Mouse (Mus musculus) liver, embryonic 12.5 days (tissue): ENCODE results near the gene Ranbp17. TPM values are rescaled to one million over a fixed set of nuclear protein-coding genes. Genes with fewer than 3 reads are reported as not detected.

Experiments
- ATAC-seq: fragments of 200-750 bp; cut with Nextera tagmentation; 2 replicates; pipeline ENCODE4 v1.8.0; 2017; ENCODE audit warnings: moderate number of reproducible peaks, mild to moderate bottlenecking, moderate library complexity
- H3K27ac ChIP-seq: fragments of 300-500 bp; sonication (generic); 2 replicates; pipeline ENCODE4 v1.5.1; 2016; ENCODE audit warnings: mild to moderate bottlenecking
- H3K27me3 ChIP-seq: fragments of 300-500 bp; sonication (generic); replicated peaks from 2 replicates; pipeline ENCODE4 v1.6.1; 2016; ENCODE audit warnings: mild to moderate bottlenecking, moderate library complexity
- H3K36me3 ChIP-seq: fragments of 300-500 bp; sonication (generic); 2 replicates; pipeline ENCODE4 v1.6.1; 2016; ENCODE audit warnings: mild to moderate bottlenecking, moderate library complexity
- H3K4me1 ChIP-seq: fragments of 300-500 bp; sonication (generic); 2 replicates; pipeline ENCODE4 v1.6.1; 2016
- H3K4me2 ChIP-seq: fragments of 300-500 bp; sonication (generic); 2 replicates; pipeline ENCODE4 v1.6.1; 2016; ENCODE audit warnings: mild to moderate bottlenecking, moderate library complexity
- H3K4me3 ChIP-seq: fragments of 300-500 bp; sonication (generic); 2 replicates; pipeline ENCODE4 v1.5.1; 2016; ENCODE audit warnings: mild to moderate bottlenecking, moderate library complexity
- H3K9ac ChIP-seq: fragments of 300-500 bp; sonication (generic); 2 replicates; pipeline ENCODE4 v1.6.1; 2016; ENCODE audit warnings: mild to moderate bottlenecking, moderate library complexity
- H3K9me3 ChIP-seq: fragments of 300-500 bp; sonication (generic); replicated peaks from 2 replicates; pipeline ENCODE4 v1.6.1; 2016; ENCODE audit warnings: mild to moderate bottlenecking, moderate library complexity
- WGBS: fragments of 180-500 bp; shearing (Covaris S2); methylation state at CpG from one replicate; pipeline ENCODE4 v1.1.7; 2016; ENCODE audit not compliant: insufficient replicate concordance; 5-methylcytosine and 5-hydroxymethylcytosine counted together
- polyA plus RNA-seq: library from polyadenylated mRNA; unstranded; fragments of >200 nt; fragmentation: Nextera tagmentation; extraction: Ambion mirVana; gene quantifications from 2 replicates; pipeline ENCODE4 v1.2.1, GENCODE M21; 2016

Ranbp17 gene
- polyA plus RNA-seq, 1 experiment from 2014 or later, result 4.1 TPM

- WGBS, result 3% methylated on average over 45 of the region's 45 CpGs
- H3K9me3 ChIP-seq, result no peaks in the 10 kb centered on the region
- no peaks in the 10 kb centered on the region for H3K36me3 ChIP-seq
- peaks cover 23% of the 10 kb centered on the region for H3K4me1 ChIP-seq
- no peak for ATAC-seq
- H3K9ac ChIP-seq, result no peak overlapping the region
- peak overlapping the region; percentile 24; the same call in 1 of the 2 replicates for H3K4me3 ChIP-seq
- no peak overlapping the region for H3K27ac ChIP-seq
- H3K27me3 ChIP-seq, result peaks cover 100% of the 10 kb centered on the region
- H3K4me2 ChIP-seq, result peak overlapping the region; percentile 47
These were observed 313.4 kb downstream of the Ranbp17 start for GRCm38 (mm10) chr11:33199906-33200763.

- no peaks in the 10 kb centered on the region for H3K9me3 ChIP-seq
- no peak for ATAC-seq
These were observed 314.4 kb downstream of the Ranbp17 start for GRCm38 (mm10) chr11:33199117-33199514.

GRCm38 (mm10) chr11:33198351-33199116 is 315.0 kb downstream of the Ranbp17 start:
- H3K9me3 ChIP-seq, result no peaks in the 10 kb centered on the region
- H3K9ac ChIP-seq, result no peak overlapping the region
- no peak overlapping the region for H3K27ac ChIP-seq
- H3K4me1 ChIP-seq, result peaks cover 22% of the 10 kb centered on the region
- H3K4me3 ChIP-seq, result no peak overlapping the region
- WGBS, result 22% methylated on average over 22 of the region's 22 CpGs
- no peaks in the 10 kb centered on the region for H3K36me3 ChIP-seq
- ATAC-seq, result no peak
- no peak overlapping the region for H3K4me2 ChIP-seq
- peaks cover 98% of the 10 kb centered on the region for H3K27me3 ChIP-seq

More at GRCm38 (mm10) chr11:33199117-33199514, 314.4 kb downstream of the Ranbp17 start:
- no peak overlapping the region for H3K27ac ChIP-seq
- H3K36me3 ChIP-seq, result no peaks in the 10 kb centered on the region
- no peak overlapping the region for H3K4me3 ChIP-seq
- no peak overlapping the region for H3K9ac ChIP-seq
- peaks cover 23% of the 10 kb centered on the region for H3K4me1 ChIP-seq
- no peak overlapping the region for H3K4me2 ChIP-seq
- H3K27me3 ChIP-seq, result peaks cover 98% of the 10 kb centered on the region
- WGBS, result 4% methylated on average over 15 of the region's 15 CpGs

- WGBS, result 20% methylated on average over 15 of the region's 15 CpGs
These were observed 315.9 kb downstream of the Ranbp17 start for GRCm38 (mm10) chr11:33197673-33198072.

GRCm38 (mm10) chr11:33197133-33197514 is 316.4 kb downstream of the Ranbp17 start:
- no peak overlapping the region for H3K27ac ChIP-seq
- WGBS, result 27% methylated on average over 13 of the region's 13 CpGs
- H3K27me3 ChIP-seq, result peaks cover 95% of the 10 kb centered on the region
- no peak overlapping the region for H3K4me2 ChIP-seq
- peaks cover 15% of the 10 kb centered on the region for H3K4me1 ChIP-seq
- no peaks in the 10 kb centered on the region for H3K36me3 ChIP-seq
- no peak for ATAC-seq
- no peak overlapping the region for H3K9ac ChIP-seq
- no peaks in the 10 kb centered on the region for H3K9me3 ChIP-seq
- no peak overlapping the region for H3K4me3 ChIP-seq

More at GRCm38 (mm10) chr11:33197673-33198072, 315.9 kb downstream of the Ranbp17 start:
- Histone ChIP-seq H3K4me1 (peaks cover 15% of the 10 kb centered on the region), H3K9me3 (no peaks in the 10 kb centered on the region), H3K4me2 (no peak overlapping the region), H3K27ac (no peak overlapping the region), H3K36me3 (no peaks in the 10 kb centered on the region), H3K27me3 (peaks cover 98% of the 10 kb centered on the region), H3K9ac (no peak overlapping the region), H3K4me3 (no peak overlapping the region)
- no peak for ATAC-seq

DNA sequence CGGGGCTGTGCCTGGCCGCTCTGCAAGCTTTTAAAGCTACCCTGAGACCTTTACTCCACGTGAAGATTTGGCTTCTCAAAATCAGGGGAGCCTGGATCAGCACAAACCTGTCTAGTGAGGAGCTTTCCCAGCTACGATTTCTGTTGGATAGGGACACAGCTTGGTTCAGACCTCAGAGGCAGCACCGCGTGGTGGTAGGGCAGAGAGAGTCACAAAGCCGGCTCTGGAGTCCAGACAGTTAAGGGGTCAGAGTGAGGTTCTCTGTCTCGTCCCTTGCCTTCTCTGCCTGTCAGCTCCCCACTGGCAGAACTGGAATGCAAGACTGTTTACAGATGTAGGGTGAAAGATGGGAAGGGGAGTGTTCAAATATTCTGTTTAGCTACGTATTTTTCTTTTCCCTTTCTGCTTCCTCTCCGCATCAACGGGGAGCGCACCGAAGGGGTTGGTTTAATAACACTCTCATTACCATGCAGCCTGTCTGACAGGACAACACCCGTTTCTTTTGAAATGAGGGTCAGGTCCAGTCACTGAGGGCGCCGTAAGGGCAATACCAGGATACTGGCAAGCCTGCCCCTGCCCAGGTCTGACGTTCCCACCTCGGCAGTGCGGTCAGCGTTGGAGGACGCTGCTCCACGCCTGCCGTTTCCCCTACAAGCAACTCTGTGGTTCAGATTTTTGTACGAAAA is 317.0 kb downstream of the Ranbp17 start:
- H3K9me3 ChIP-seq, result no peaks in the 10 kb centered on the region
- 10% methylated on average over 24 of the region's 24 CpGs for WGBS
- H3K36me3 ChIP-seq, result no peaks in the 10 kb centered on the region
- ATAC-seq, result no peak
- H3K27me3 ChIP-seq, result peaks cover 93% of the 10 kb centered on the region
- no peak overlapping the region for H3K9ac ChIP-seq
- H3K27ac ChIP-seq, result no peak overlapping the region
- H3K4me3 ChIP-seq, result no peak overlapping the region
- H3K4me1 ChIP-seq, result peaks cover 15% of the 10 kb centered on the region
- no peak overlapping the region for H3K4me2 ChIP-seq

DNA sequence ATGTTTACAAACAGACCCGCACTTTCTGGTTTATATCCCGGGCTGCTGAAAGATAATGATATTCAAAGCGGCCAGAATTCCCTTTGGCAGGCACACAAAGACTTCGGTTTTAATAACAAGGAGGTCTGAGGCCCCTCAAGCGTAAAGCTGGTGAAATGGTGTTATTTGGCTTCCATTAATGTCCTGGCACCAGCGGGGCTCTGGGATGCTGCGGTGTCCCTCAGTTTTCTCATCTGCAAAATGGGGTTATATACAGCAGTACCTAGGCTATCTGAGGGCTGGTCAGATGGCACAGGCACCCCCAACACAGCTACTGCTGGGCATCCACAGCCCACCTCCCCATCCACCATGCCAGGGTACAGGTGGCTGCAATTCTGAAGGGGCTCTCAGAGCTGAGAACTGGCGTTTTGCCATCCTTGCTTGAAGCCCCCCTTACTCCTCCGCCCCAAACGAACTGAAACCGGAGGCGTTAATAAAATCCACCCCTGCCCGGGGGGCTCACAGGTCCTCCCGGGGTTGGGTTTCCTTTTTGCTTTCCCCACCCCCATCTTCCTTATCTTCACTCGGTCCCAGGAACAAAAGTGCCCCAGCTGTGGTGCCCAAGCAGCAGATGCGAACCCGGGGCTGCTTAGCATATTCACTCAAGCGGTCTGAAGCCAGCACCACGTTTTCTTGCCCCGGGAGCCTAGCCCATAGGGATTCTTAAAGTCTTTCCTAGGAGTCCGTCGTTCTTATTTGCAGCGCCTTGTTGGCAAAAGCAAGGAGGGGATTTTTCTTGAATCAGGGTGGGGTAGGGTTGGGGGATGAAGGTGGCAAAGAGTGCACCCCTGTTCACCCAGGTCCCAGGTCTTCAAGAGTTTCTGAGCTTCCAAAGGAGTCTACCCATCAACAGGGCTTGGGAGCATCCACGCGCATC is 317.8 kb downstream of the Ranbp17 start:
- no peak for ATAC-seq
- Histone ChIP-seq H3K4me1 (peaks cover 9% of the 10 kb centered on the region), H3K4me2 (no peak overlapping the region), H3K9me3 (no peaks in the 10 kb centered on the region), H3K27me3 (peaks cover 93% of the 10 kb centered on the region), H3K36me3 (no peaks in the 10 kb centered on the region), H3K9ac (no peak overlapping the region), H3K4me3 (no peak overlapping the region), H3K27ac (no peak overlapping the region)
- 7% methylated on average over 25 of the region's 25 CpGs for WGBS

GRCm38 (mm10) chr11:33195061-33195460 is 318.5 kb downstream of the Ranbp17 start:
- no peak for ATAC-seq
- WGBS, result 26% methylated on average over 7 of the region's 7 CpGs

DNA sequence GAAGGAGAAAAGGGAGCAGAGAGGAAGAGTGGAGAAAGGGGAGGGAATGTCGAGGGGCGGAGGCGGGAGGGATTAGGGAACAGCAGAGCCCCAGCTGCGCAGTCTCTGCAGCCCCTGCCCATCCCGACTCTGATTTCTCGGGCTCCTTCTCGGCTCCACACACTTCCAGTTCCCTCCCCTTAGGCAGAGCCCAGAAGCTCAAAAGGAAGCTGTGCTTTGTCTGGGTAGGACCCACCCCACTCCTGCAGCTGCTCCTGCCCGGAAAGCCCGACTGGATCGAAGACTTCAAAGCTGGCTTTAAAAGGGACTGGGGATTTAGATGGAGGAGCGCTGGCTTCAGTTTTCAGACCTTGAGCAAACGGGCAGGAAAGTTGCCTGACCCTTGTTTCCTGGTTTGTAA is 319.9 kb downstream of the Ranbp17 start:
- 7% methylated on average over 12 of the region's 12 CpGs for WGBS
- H3K4me3 ChIP-seq, result no peak overlapping the region
- no peak overlapping the region for H3K9ac ChIP-seq
- no peak overlapping the region for H3K4me2 ChIP-seq
- no peak for ATAC-seq
- peaks cover 80% of the 10 kb centered on the region for H3K27me3 ChIP-seq
- no peaks in the 10 kb centered on the region for H3K9me3 ChIP-seq
- H3K27ac ChIP-seq, result no peak overlapping the region
- no peaks in the 10 kb centered on the region for H3K36me3 ChIP-seq
- H3K4me1 ChIP-seq, result no peaks in the 10 kb centered on the region

More at GRCm38 (mm10) chr11:33195061-33195460, 318.5 kb downstream of the Ranbp17 start:
- H3K9me3 ChIP-seq, result no peaks in the 10 kb centered on the region
- H3K4me1 ChIP-seq, result 0 out of 2 replicates have a peak, but pooled peaks cover 1% of the 10 kb centered on the region
- H3K27ac ChIP-seq, result no peak overlapping the region
- no peak overlapping the region for H3K9ac ChIP-seq
- no peaks in the 10 kb centered on the region for H3K36me3 ChIP-seq
- H3K4me3 ChIP-seq, result no peak overlapping the region
- no peak overlapping the region for H3K4me2 ChIP-seq
- H3K27me3 ChIP-seq, result peaks cover 93% of the 10 kb centered on the region

GRCm38 (mm10) chr11:33181804-33182203 is 331.7 kb downstream of the Ranbp17 start:
- Histone ChIP-seq H3K4me3 (no peak overlapping the region), H3K4me1 (no peaks in the 10 kb centered on the region), H3K9ac (no peak overlapping the region), H3K4me2 (no peak overlapping the region), H3K27ac (no peak overlapping the region), H3K9me3 (no peaks in the 10 kb centered on the region), H3K27me3 (peaks cover 47% of the 10 kb centered on the region), H3K36me3 (no peaks in the 10 kb centered on the region)
- ATAC-seq, result no peak
- WGBS, result 54% methylated on average over 3 of the region's 3 CpGs

DNA sequence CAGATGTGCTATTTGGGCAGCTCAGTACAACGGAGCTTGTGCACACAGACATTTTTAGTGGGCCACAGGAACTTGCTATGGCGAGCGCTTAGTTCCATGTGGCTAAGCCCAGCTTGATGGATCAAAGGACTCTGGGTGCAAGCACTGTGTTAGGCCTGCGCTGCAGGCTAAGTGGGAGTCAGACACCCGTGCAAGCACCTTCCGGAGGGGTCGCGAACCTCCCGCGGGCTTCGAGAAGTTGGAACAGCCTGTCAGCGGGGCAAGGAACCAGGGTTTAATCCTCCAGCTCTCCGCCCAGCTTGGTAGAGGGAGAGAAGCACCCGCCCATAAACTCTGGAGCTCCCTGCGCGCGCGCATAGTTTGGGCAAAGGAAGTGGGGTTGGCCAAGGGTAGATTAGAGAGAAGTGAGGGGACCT is 332.8 kb downstream of the Ranbp17 start:
- Histone ChIP-seq H3K4me1 (no peaks in the 10 kb centered on the region), H3K27ac (no peak overlapping the region), H3K4me3 (no peak overlapping the region), H3K27me3 (peaks cover 58% of the 10 kb centered on the region), H3K9ac (no peak overlapping the region), H3K4me2 (peak overlapping the region; percentile 42), H3K9me3 (no peaks in the 10 kb centered on the region), H3K36me3 (no peaks in the 10 kb centered on the region)
- WGBS, result 6% methylated on average over 18 of the region's 18 CpGs
- no peak for ATAC-seq
